In genomic region chr15:89355241-89356187, GRCm38 (mm10) we compare ENCODE assay signal across 8 mouse cellular contexts. TPM values are rescaled to one million over a fixed set of nuclear protein-coding genes. Genes with fewer than 3 reads are reported as not detected.
A peak's percentile ranks its signal among the peaks of the same experiment; 100 is the strongest.
DNase-seq lines count a peak whose midpoint lies in the region; ATAC-seq and TF ChIP-seq lines count a peak whose summit lies in the region.

TSS of gene Lmf2 (minus strand) at chr15:89355659.
TSS of gene Ncaph2 (plus strand) at chr15:89355719.

- peak; percentile 94 for ATAC-seq in forebrain, embryonic 13.5 days
- peak; percentile 94 for ATAC-seq in liver, postnatal 0 days
- peak; percentile 91 for ATAC-seq in neural tube, embryonic 14.5 days (ENCODE audit: low read depth)

- no peak for TF ChIP-seq CTCF in E14TG2a.4 (conservative IDR thresholded peaks at IDR 0.05; ENCODE audit: low read length)
- TF ChIP-seq CTCF in liver, postnatal 0 days (IDR thresholded peaks at IDR 0.05; ENCODE audit: low read depth): 0 out of 2 replicates have a peak, but pooled peaks have one; percentile 7

- no peaks in the 10 kb centered on the region for H3K9me3 ChIP-seq in E14TG2a.4 (ENCODE audit: low read length)
- H3K9me3 ChIP-seq in forebrain, embryonic 13.5 days (replicated peaks): no peaks in the 10 kb centered on the region
- H3K9me3 ChIP-seq in liver, postnatal 0 days (ENCODE audit: low read length): no peaks in the 10 kb centered on the region
- H3K9me3 ChIP-seq in neural tube, embryonic 14.5 days (ENCODE audit: control insufficient read depth, low read length): no peaks in the 10 kb centered on the region

- intact Hi-C loops in heart, postnatal 10 days (cut with DNase I): loop anchor here (2.0 kb wide), 1 partner anchor 17 kb away; the partner anchor contains the start of gene Sco2

- DNase-seq in c-Kit-positive CD71-positive TER-119-positive erythroid progenitor cells, embryonic 14.5 days (ENCODE audit: low spot score): peak; percentile 97
- peak; percentile 96 to 99 for DNase-seq in heart, postnatal 10 days
- peak; percentile 82 for DNase-seq in large intestine, adult 2 months (ENCODE audit: low read depth, low spot score)
- DNase-seq in liver, postnatal 0 days: peak; percentile 98
- peak; percentile 98 for DNase-seq in testis, postnatal 10 days (ENCODE audit: low spot score)

- H3K36me3 ChIP-seq in E14TG2a.4 (ENCODE audit: insufficient read depth, low read length): peaks cover 74% of the 10 kb centered on the region
- peaks cover 47% of the 10 kb centered on the region for H3K36me3 ChIP-seq in forebrain, embryonic 13.5 days (ENCODE audit: poor library complexity, severe bottlenecking)
- peaks cover 42% of the 10 kb centered on the region for H3K36me3 ChIP-seq in liver, postnatal 0 days (replicated peaks; ENCODE audit: insufficient read depth, low read length)
- peaks cover 24% of the 10 kb centered on the region for H3K36me3 ChIP-seq in neural tube, embryonic 14.5 days (ENCODE audit: control insufficient read depth, insufficient read depth, low read length)

- H3K4me1 ChIP-seq in E14TG2a.4 (replicated peaks; ENCODE audit: low read depth, low read length): peaks cover 81% of the 10 kb centered on the region
- H3K4me1 ChIP-seq in forebrain, embryonic 13.5 days: peaks cover 41% of the 10 kb centered on the region
- peaks cover 21% of the 10 kb centered on the region for H3K4me1 ChIP-seq in liver, postnatal 0 days (ENCODE audit: insufficient read depth)
- peaks cover 8% of the 10 kb centered on the region; the same call in 1 of the 2 replicates for H3K4me1 ChIP-seq in neural tube, embryonic 14.5 days (ENCODE audit: control insufficient read depth, insufficient read depth, low read length)

- H3K4me2 ChIP-seq in forebrain, embryonic 13.5 days: peak within 1 kb of the TSS; percentile 83
- H3K4me2 ChIP-seq in liver, postnatal 0 days (ENCODE audit: low read depth, low read length): peak within 1 kb of the TSS; percentile 83
- peak within 1 kb of the TSS; percentile 79 for H3K4me2 ChIP-seq in neural tube, embryonic 14.5 days (ENCODE audit: low read depth, low read length)

- peak within 1 kb of the TSS; percentile 90 for H3K9ac ChIP-seq in forebrain, embryonic 13.5 days
- peak within 1 kb of the TSS; percentile 81 for H3K9ac ChIP-seq in liver, postnatal 0 days (replicated peaks)
- H3K9ac ChIP-seq in neural tube, embryonic 14.5 days (replicated peaks; ENCODE audit: low read depth, low read length): peak within 1 kb of the TSS; percentile 72

- H3K4me3 ChIP-seq in E14TG2a.4 (replicated peaks; ENCODE audit: low read length): peak within 1 kb of the TSS; percentile 98
- H3K4me3 ChIP-seq in forebrain, embryonic 13.5 days: peak within 1 kb of the TSS; percentile 85
- peak within 1 kb of the TSS; percentile 91 for H3K4me3 ChIP-seq in liver, postnatal 0 days (ENCODE audit: low read depth, low read length)
- H3K4me3 ChIP-seq in neural tube, embryonic 14.5 days (ENCODE audit: low read depth, low read length): peak within 1 kb of the TSS; percentile 78

- WGBS in forebrain, embryonic 13.5 days: under 1% methylated on average over 61 of the region's 64 CpGs
- WGBS in large intestine, adult 2 months: under 1% methylated on average over 64 of the region's 64 CpGs
- WGBS in liver, postnatal 0 days (ENCODE audit: insufficient replicate concordance): under 1% methylated on average over 64 of the region's 64 CpGs
- 0% methylated on average over 64 of the region's 64 CpGs for WGBS in neural tube, embryonic 14.5 days

- peak; percentile 71; the same call in 1 of the 2 replicates for TF ChIP-seq EP300 in liver, postnatal 0 days (IDR thresholded peaks at IDR 0.05; ENCODE audit: low read depth)

- H3K27ac ChIP-seq in forebrain, embryonic 13.5 days: peak within 1 kb of the TSS; percentile 81
- H3K27ac ChIP-seq in liver, postnatal 0 days (ENCODE audit: low read depth): peak within 1 kb of the TSS; percentile 84
- peak within 1 kb of the TSS; percentile 85 for H3K27ac ChIP-seq in neural tube, embryonic 14.5 days (ENCODE audit: low read depth, low read length)

- H3K27me3 ChIP-seq in E14TG2a.4 (ENCODE audit: insufficient read depth, low read length): no peaks in the 10 kb centered on the region
- no peaks in the 10 kb centered on the region for H3K27me3 ChIP-seq in forebrain, embryonic 13.5 days
- no peaks in the 10 kb centered on the region for H3K27me3 ChIP-seq in liver, postnatal 0 days (ENCODE audit: insufficient read depth, low read length)
- no peaks in the 10 kb centered on the region for H3K27me3 ChIP-seq in neural tube, embryonic 14.5 days (ENCODE audit: control insufficient read depth, insufficient read depth, low read length)

RNA-seq across cellular contexts. Expression of gene Lmf2, which starts in this region (rescaled TPM):
- 34.4 and 38.6 TPM in 2 replicates for polyA plus RNA-seq in forebrain, embryonic 13.5 days (2015; fragmentation: Nextera tagmentation; extraction: Ambion mirVana)
- total RNA-seq in heart, postnatal 10 days (2021): 10 to 100 TPM; 44.2 to 48.9 TPM
- polyA plus RNA-seq in large intestine, adult 2 months (2012; rRNA removed): 26.3 and 28.9 TPM in 2 replicates
- 22.1 and 24.0 TPM in 2 replicates for polyA plus RNA-seq in liver, postnatal 0 days (2015; fragmentation: Nextera tagmentation; extraction: Ambion mirVana)
- 19.8 and 28.6 TPM in 2 replicates for polyA plus RNA-seq in neural tube, embryonic 14.5 days (2014; fragmentation: Nextera tagmentation; extraction: Ambion mirVana)

RNA-seq across cellular contexts. Expression of gene Ncaph2, which starts in this region (rescaled TPM):
- polyA plus RNA-seq in forebrain, embryonic 13.5 days (2015; fragmentation: Nextera tagmentation; extraction: Ambion mirVana): 156 and 170 TPM in 2 replicates
- 10 to 100 TPM; 79.2 to 80.9 TPM for total RNA-seq in heart, postnatal 10 days (2021)
- polyA plus RNA-seq in large intestine, adult 2 months (2012; rRNA removed): 131 and 133 TPM in 2 replicates
- 59.4 and 59.8 TPM in 2 replicates for polyA plus RNA-seq in liver, postnatal 0 days (2015; fragmentation: Nextera tagmentation; extraction: Ambion mirVana)
- 89.5 and 90.2 TPM in 2 replicates for polyA plus RNA-seq in neural tube, embryonic 14.5 days (2014; fragmentation: Nextera tagmentation; extraction: Ambion mirVana)

Comparison
In these comparisons a context has a peak if more than half of its experiments do, and no peak if none do; other contexts are left out.
1. Peak in every context shown above with its lines: DNase-seq, ATAC-seq, H3K4me3 ChIP-seq and H3K27ac ChIP-seq.